ENCODE assay signal across 10 mouse cellular contexts in genomic region chr17:22799707-22800106, GRCm38 (mm10).
A peak's percentile ranks its signal among the peaks of the same experiment; 100 is the strongest.
DNase-seq lines count a peak whose midpoint lies in the region; ATAC-seq and TF ChIP-seq lines count a peak whose summit lies in the region.
"Had no signal": no experiment of that assay in that cellular context is flagged by ENCODE, and none has a peak within 500 bp of the region (broad histone marks: within the 10 kb centered on the region; RNA-seq: fewer than 3 reads in every experiment).

No protein-coding gene starts in this region.

- TF ChIP-seq POLR2A in lung, adult 2 months (IDR thresholded peaks at IDR 0.05; ENCODE audit: borderline replicate concordance, extremely low read depth, low read depth, low read length): no peak

- no peak overlapping the region for H3K27ac ChIP-seq in gastrocnemius, adult 2 months
- H3K27ac ChIP-seq in lung, embryonic 14.5 days (ENCODE audit: low read depth): no peak overlapping the region
- H3K27ac ChIP-seq: embryonic facial prominence, embryonic 15.5 days had no signal

- ATAC-seq in lung, embryonic 14.5 days (ENCODE audit: insufficient read depth): no peak

- WGBS in lung, embryonic 14.5 days: 60% methylated on average over 2 of the region's 2 CpGs
- 67% methylated on average over 2 of the region's 2 CpGs for WGBS in lung, adult 2 months

- no peak overlapping the region for H3K9ac ChIP-seq in lung, embryonic 14.5 days
- H3K9ac ChIP-seq: embryonic facial prominence, embryonic 15.5 days had no signal

- intact Hi-C loops in gastrocnemius, adult 2 months (cut with DNase I): no loop called here
- intact Hi-C loops in gastrocnemius, postnatal 36 days (cut with DNase I): no loop called here

- no peaks in the 10 kb centered on the region for H3K27me3 ChIP-seq in lung, embryonic 14.5 days (ENCODE audit: insufficient read depth, low read length)
- H3K27me3 ChIP-seq in splenic B cell, adult 2 months (ENCODE audit: control insufficient read depth, insufficient read depth, low read length, poor library complexity, severe bottlenecking): no peaks in the 10 kb centered on the region
- H3K27me3 ChIP-seq: embryonic facial prominence, embryonic 15.5 days had no signal

- H3K4me2 ChIP-seq in lung, embryonic 14.5 days: no peak overlapping the region
- H3K4me2 ChIP-seq: embryonic facial prominence, embryonic 15.5 days had no signal

- H3K4me3 ChIP-seq in gastrocnemius, adult 2 months: no peak overlapping the region
- no peak overlapping the region for H3K4me3 ChIP-seq in lung, embryonic 14.5 days (ENCODE audit: low read depth, low read length)
- no peak overlapping the region for H3K4me3 ChIP-seq in lung, adult 2 months (replicated peaks; ENCODE audit: extremely low read depth, low read depth, low read length)
- H3K4me3 ChIP-seq: embryonic facial prominence, embryonic 15.5 days had no signal

- no peaks in the 10 kb centered on the region for H3K4me1 ChIP-seq in lung, embryonic 14.5 days (ENCODE audit: insufficient read depth)
- no peaks in the 10 kb centered on the region for H3K4me1 ChIP-seq in lung, adult 2 months (ENCODE audit: control insufficient read depth, insufficient read depth, low read length)
- H3K4me1 ChIP-seq: embryonic facial prominence, embryonic 15.5 days had no signal

- H3K36me3 ChIP-seq in lung, embryonic 14.5 days (ENCODE audit: insufficient read depth): no peaks in the 10 kb centered on the region
- no peaks in the 10 kb centered on the region for H3K36me3 ChIP-seq in splenic B cell, adult 2 months (ENCODE audit: control insufficient read depth, insufficient read depth, low read length, poor library complexity, severe bottlenecking)
- H3K36me3 ChIP-seq: embryonic facial prominence, embryonic 15.5 days had no signal

- no peak for DNase-seq in gastrocnemius, adult 2 months
- DNase-seq in gastrocnemius, postnatal 36 days: no peak
- DNase-seq in lung, embryonic 14.5 days: peak; percentile 23
- no peak for DNase-seq in lung, adult 2 months
- peak; percentile 62 for DNase-seq in ZHBTc4 (ENCODE audit: low read depth, low spot score)
- DNase-seq in splenic B cell, adult 2 months (ENCODE audit: low read depth, low spot score): peak; percentile 31
- no peak for DNase-seq in layer of hippocampus, postnatal 10 days (ENCODE audit: low spot score in 2 of 2)
- no peak for DNase-seq in spleen, postnatal 14 days (ENCODE audit: low spot score in 2 of 2)
- DNase-seq: heart, adult 18-20 months had no signal

- peak; percentile 14; the same call in 1 of the 2 replicates for TF ChIP-seq CTCF in gastrocnemius, adult 2 months (IDR thresholded peaks at IDR 0.05)
- peak; percentile 30; the same call in 1 of the 2 replicates for TF ChIP-seq CTCF in lung, embryonic 14.5 days (IDR thresholded peaks at IDR 0.05; ENCODE audit: low read depth)
- no peak for TF ChIP-seq CTCF in lung, adult 2 months (IDR thresholded peaks at IDR 0.05; ENCODE audit: insufficient read depth, low read length)

- H3K9me3 ChIP-seq in lung, embryonic 14.5 days (ENCODE audit: low read depth, low read length): no peaks in the 10 kb centered on the region

Comparison
In these comparisons a context has a peak if more than half of its experiments do, and no peak if none do; other contexts are left out.
1. DNase-seq: peak in lung, embryonic 14.5 days (single experiment), ZHBTc4 (single experiment) and splenic B cell, adult 2 months (single experiment); none in gastrocnemius, adult 2 months (single experiment), gastrocnemius, postnatal 36 days (0 of 2), lung, adult 2 months (single experiment), layer of hippocampus, postnatal 10 days (0 of 2) and spleen, postnatal 14 days (0 of 2).